Comparison of ENCODE assay signal across 18 mouse cellular contexts in the genomic region with DNA sequence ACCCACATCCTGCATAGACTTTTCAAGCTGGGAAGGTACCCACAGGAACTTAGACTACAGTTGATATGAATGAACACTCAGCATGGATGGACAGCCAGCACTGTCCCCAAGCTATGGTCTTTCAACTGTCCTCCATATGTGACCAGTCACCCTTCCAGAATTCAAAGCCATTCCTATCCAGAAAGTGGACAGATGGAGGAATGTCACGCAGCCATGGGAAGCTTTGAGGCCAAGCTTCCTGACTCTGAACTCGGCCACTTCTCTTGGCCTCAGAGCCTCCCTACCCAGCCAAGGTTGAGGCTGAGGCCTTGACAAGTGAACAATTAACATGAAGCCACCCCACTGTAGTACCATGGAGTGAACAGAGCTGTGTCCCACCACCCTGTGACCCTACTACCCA. TPM values are rescaled to one million over a fixed set of nuclear protein-coding genes. Genes with fewer than 3 reads are reported as not detected.
"Had no signal": no experiment of that assay in that cellular context is flagged by ENCODE, and none has a peak within 500 bp of the region (broad histone marks: within the 10 kb centered on the region; RNA-seq: fewer than 3 reads in every experiment).

No protein-coding gene starts in this region.

- H3K4me1 ChIP-seq: liver, embryonic 13.5 days; stomach, embryonic 15.5 days had no signal

- DNase-seq: kidney, postnatal 25 days; layer of hippocampus, adult 9-11 months; liver, embryonic 13.5 days; lung, adult 2 months; lung, postnatal 14 days; lung, postnatal 4 days; midbrain, embryonic 14.5 days; retina, postnatal 1 day; right cerebral cortex, postnatal 25 days; spleen, adult 18-20 months; thymus, postnatal 36 days had no signal

- H3K9ac ChIP-seq: liver, embryonic 13.5 days; stomach, embryonic 15.5 days had no signal

- H3K4me2 ChIP-seq: liver, embryonic 13.5 days; midbrain, embryonic 11.5 days; stomach, embryonic 15.5 days had no signal

- H3K36me3 ChIP-seq: liver, embryonic 13.5 days; stomach, embryonic 15.5 days had no signal

- H3K9me3 ChIP-seq: liver, embryonic 13.5 days; stomach, embryonic 15.5 days had no signal

- H3K4me3 ChIP-seq: layer of hippocampus, adult 2 months; left cerebral cortex, adult 2 months; liver, embryonic 13.5 days; stomach, embryonic 15.5 days had no signal

- H3K27ac ChIP-seq: kidney, postnatal 0 days; layer of hippocampus, adult 2 months; left cerebral cortex, adult 2 months; liver, embryonic 13.5 days; stomach, embryonic 15.5 days had no signal

RNA-seq across cellular contexts. Expression of a gene that starts 12.8 kb away (rescaled TPM):
- total RNA-seq: liver, adult 2 months; megakaryocyte progenitor cell, adult 5-6 weeks had no signal
